Mouse (Mus musculus) cerebellum, adult 11-12 months (tissue): ENCODE results near the gene Prm3.
"Not testable (repeated sequence)": the region's sequence is repeated elsewhere in the genome, so short reads cannot be mapped to it uniquely, and the experiment has no call there.

Experiments used
- DNase-seq: peaks from one replicate; pipeline ENCODE4 v3.0.0; 2022

Prm3 gene

DNA sequence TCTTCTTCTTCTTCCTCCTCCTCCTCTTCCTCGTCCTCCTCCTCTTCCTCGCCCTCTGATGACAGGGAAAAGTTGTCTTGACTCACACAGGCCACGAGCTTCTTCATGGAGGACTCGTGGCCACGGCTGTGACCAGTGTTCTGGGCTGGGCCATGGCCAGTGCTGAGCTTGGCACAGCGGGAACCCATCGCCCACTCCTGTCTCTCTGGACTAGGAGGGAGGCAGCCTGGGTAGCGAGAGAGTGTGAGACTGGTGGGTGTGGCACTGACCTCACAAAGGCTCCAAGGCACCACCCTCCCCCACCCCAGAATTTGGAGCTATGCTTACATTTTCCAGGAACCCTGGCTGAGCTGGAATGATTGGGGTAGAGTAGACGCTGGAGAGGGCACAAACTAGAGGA lies at the start of gene Prm3:
Gene Prm3 (minus strand): TSS at position 213 of the 400 bp plus-strand sequence.
- no peak for DNase-seq

DNA sequence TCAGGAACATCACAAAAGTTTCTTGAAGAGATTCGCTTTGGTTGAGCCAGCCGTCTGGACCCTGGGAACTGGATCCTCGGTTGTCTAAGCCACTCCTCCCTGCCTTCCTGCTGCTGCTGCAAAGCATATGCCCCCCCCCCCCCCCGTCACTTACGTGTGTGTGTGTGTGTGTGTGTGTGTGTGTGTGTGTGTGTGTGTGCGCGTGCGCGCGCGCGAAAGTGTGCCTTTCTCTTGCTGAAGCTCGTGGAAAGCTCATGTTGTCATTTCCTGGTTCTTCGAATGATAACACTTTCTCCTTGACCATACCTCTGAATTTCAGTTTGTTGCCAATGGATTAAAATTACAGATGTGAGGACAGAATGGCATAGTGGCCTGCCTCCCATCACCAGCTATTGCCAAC lies 49.3 kb upstream of the Prm3 start:
- DNase-seq, result no peak

DNA sequence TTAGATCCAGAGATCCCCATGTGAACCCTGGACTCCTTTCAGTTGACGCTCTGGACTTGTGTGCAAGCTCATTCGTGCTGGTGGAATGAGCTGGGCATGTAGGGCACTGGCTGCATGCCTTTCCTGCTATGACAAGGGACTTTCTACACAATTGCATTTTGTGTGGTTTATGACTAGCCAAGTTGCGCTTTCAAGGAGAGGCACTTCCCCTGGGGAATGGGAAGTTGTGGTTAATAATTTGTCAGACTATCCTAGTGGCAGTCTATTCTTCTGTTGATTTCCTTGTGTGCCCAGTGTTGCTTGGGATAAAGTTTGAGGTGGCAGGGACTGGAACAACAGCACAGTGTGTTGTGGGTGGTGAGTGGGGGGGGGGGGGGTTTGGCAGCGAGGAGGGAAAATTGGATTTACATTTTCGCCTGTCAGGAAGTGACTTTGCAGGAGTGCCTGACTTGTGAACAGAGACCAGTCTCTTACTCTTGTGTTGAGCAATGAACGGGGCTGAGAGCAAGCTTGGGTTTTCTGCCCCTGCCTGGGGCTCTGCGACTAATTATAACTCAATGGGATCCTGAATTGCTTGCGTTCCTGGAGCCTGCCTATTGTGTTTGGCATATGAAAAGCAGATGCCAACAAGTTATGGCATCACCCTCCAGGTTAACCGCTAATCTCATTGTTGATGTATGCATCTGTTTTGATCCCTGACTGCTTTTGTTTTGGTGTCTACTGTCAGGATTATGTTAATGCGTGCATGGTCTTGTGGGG lies 48.0 kb upstream of the Prm3 start:
- DNase-seq, result no peak

DNA sequence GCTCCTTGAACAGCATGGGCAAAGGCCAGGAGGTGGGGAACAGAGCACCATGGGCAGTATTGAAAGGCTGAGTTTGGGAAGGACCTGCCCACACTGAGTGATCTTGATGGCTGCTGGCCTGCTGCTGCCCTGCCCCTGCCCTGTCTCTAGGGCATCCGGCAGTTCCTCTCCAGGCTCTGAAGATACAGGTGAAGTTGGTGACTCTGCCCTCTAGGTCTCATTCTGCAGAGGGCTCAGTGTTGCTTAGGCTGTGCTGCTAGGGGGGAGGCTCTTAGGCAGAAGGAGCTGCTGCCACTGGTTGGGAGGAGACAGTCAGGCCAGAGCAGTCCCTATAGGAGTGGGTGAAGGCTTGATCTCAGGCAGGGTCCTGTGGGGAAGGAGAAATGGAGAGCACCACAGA lies 47.2 kb upstream of the Prm3 start:
- no peak for DNase-seq

DNA sequence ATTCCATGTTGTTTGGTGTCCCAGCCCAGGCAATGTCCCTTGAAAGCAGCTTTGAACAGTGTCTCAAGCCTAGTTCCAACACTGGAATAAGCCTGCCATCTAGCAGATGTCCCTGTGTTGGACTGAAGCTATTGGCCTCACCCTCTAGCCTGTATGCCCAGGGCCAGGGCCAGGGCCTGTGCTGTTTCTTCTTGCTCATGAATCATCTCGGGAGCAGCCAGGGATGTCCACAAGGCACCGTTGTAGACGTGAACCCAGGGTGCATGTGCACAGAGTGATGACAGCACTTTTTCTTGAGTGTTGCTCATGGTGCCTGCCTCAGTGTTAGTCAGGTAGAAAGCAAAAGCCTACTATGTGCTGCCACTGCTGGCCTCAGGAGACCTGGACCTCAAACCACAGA lies 46.5 kb upstream of the Prm3 start:
- DNase-seq, result no peak

DNA sequence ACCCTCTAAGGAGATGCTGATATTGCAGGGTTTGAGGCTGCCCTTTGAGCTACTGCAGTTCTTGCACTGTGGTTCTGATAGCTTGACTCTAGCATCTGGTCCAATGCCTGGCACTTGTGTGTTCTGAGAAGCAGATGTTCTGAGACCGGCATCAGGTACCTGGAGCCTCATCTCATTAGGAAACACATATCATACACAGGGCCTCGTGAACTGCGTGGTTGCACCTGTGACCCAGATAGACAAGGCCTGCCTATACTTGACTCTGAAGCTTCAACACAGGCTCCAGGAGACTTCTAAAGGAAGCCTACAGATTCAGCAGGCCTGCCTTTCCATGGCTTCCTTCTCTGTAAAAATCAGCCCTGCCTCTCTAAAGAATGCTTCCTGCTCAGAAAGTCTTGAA lies 45.7 kb upstream of the Prm3 start:
- DNase-seq, result no peak

DNA sequence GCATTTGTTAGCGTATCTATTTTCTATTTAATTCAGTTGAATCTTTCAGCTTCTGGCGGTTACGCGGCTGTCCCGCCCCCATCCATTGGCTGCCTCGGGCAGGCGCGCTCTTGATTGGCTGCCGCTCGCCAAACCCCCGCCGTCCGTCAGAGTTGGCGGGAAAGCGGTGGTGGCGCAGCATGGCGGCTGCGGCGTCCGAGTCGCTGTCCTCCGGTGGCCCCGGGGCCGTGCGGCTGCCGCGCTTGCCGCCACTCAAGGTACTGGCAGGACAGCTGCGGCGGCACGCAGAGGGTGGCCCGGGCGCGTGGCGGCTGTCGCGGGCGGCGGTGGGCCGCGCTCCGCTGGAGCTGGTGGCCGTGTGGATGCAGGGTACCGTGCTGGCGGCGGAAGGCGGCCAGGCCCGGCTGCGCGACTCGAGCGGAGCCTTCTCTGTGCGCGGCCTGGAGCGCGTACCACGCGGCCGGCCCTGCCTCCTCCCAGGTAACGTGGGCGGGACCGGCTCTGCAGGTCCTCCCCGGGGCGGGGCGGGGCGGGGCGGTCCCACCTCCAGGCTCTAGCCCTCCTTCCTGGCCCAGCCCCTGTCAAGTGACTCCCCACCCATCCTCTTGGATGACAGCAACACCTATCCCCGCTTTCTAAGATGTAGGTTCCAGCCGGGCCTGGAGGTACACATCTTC lies 44.3 kb upstream of the Prm3 start, which contains the start of gene Rmi2:
Gene Rmi2 (plus strand): TSS at position 149 of the 677 bp plus-strand sequence.
- DNase-seq, result peak; percentile 85

DNA sequence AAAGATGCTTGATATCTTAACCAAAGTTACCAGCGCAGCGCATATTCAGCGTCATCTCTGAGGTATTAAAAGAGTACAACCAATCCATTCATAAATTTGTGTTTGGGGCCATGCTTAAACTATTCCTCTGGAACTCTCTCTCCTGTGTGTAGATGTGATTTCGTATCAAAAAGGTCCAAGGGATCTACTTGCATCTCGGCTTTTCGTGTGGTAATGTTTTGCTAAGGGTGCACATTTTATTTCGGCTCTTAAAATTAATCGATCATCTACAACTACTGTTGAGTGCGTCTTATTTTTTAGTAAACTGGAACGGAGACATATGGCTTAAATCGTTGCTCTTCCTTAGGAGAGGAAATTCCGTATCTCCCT lies 43.8 kb upstream of the Prm3 start:
- DNase-seq, result no peak

DNA sequence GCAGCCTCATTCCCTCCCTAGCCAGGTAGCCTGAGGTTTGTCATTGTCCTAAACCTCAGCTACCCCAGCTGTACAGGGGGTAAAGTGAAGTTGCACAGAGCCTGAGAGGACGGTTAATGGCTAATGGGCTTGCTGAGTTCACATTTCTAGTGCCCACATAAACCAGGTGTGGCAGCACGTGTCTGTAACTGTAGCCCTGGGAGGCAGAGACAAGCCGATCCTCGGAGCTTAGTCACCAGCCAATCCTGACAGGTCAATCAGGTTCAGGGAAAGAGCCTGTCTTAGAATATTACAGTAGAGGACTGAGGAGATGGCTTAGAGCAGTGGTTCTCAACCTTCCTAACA lies 37.7 kb upstream of the Prm3 start:
- DNase-seq, result no peak

DNA sequence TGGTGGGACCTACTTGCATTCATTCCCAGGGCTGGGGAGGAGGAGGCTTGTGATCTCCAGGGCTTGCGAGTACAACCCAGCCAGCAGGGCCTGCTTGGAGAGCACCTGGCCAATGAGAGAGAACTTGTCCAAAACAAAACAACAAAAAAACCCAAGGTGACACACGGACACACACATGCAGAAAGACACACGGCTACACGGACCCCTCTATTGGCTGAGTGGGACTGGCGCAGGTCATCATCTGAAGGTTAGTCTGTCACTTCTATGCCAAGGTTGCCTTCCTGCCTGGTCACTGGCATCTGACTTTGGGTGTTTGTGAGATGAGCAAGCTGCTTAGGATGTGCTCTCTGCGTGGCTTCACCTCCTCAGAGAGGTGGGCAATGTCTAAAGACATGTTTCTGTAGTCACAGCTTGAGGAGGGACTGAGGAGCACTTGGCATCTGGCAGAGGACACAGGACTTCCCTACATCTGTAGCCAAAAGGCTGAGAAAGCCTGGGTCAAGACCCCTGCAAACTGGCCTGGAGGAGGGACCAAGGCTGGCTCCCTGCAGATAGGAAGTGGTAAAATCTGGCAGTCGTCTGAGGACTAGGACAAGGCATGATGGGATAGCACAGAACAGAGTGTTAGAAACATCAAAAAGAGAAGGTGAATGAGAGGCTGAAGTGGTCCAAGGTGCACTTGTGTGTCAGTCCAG lies 37.2 kb upstream of the Prm3 start:
- DNase-seq, result no peak

DNA sequence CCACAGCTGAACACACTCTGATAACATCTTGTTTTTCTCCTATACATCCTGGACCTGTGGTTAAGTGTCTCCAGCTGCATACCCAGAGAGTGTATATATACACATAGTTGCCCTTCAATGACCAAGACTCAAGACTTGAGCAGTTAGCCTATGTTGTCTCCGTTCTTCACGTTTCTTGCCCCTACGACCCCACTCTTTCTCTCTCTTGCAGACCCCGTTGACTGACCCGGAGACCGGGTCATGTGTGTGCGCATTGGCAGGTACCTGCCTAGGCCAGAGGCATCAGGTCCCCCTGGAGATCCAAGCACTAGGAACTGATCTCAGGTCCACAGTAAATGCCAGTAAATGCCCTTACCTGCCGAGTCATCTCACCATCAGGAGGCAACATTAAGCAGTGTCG lies 36.6 kb upstream of the Prm3 start:
- no peak for DNase-seq

DNA sequence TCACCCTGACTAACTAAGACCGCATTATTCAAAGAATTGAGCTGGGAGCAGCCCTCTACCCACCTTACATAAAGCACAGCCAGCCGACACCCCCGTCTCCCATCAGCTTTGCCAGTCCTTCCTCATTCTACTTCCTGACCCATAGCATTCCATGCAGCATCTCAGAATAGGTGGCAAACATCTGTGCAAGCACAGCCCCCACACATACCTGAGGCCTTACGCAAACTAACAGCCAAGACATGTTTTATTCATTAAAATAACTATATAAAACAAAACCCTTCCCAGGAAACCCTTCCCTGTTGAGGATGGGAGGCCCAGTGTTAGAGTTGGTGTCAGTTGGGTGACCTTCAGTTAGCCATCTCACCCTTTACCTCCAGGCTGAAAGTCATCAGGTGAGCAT lies 35.1 kb upstream of the Prm3 start:
- DNase-seq, result no peak

DNA sequence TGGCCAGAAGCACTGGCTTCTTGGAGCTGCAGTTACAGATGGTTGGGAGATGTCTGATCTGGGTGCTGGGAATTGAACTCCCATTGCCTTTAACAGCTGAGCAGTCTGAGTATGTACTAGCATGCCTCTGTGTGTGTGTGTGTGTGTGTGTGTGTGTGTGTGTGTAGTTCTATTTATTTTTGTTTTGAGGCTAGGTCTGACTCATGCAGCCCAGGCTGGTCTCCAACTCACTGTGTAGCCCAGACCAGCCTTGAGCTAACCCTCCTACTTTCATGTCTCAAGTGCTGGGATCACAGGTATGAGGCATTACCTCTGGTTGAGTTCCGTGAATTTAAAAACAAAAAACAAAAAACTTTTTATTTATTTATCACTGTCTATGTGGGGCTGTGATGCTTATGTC lies 33.8 kb upstream of the Prm3 start:
- no peak for DNase-seq

DNA sequence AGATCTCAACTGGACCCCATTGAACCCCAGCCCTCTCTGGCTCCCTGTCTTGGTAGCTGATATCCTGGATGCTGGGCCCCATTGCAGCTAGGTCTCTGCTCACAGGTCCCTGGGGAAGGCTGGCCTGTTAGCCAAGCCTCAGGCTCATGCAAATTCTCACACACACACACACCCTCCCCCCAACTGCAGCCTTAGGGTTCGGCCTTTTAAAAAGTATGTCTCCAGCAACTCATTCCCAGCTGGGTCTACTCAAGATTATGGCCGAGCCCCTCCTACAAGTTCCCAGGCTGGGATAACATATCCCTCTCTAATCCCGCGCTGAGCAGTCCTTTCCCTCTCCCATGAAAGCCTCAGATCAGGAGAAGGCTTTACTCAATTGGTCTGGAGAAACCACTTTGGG lies 30.7 kb upstream of the Prm3 start:
- DNase-seq, result no peak

DNA sequence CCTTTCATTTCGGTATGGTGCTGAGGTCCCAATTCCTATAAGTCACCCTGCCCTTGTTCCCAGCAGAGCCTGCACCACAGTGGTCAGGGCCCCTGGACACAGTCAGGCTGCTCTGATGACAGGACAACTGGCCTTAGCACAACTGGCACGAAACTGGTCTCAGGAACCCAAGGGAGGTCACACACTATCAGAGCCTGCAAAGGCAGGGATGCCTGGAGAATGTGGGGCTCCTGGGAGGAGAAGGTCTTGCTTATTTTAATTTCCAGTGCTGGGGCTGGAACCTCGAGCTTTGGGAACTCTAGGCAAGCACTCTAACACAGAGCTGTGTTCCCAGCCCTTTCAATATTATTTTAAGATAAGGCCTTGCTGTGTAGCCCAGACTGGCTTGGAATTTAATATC lies 29.3 kb upstream of the Prm3 start:
- DNase-seq, result no peak

DNA sequence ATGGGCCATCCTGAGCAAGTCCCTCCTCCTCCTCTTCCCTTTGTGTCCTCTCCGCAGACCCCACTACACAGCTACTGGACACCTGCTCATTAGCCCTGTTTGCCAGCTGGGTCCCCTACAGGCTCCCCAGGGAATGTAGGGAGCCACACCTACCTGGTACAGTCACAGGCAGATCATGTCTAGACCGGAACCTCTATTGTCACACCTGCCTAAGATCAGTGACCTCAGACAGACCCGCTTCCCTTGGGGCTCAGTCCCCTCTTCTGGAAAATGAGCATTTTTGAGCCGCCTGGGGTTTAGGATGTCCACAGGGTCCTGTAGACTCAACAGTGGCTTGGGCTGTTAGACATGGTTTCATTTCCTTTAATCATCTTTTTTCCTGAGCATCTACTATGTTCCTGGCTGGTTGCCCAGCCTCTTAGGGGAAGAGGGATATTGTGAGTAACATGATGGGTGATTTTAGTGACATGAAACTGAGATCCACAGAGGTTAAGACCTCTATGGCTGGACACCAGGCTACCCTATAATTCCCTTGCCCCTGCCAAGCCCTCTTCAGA lies 27.9 kb upstream of the Prm3 start:
- DNase-seq, result no peak

DNA sequence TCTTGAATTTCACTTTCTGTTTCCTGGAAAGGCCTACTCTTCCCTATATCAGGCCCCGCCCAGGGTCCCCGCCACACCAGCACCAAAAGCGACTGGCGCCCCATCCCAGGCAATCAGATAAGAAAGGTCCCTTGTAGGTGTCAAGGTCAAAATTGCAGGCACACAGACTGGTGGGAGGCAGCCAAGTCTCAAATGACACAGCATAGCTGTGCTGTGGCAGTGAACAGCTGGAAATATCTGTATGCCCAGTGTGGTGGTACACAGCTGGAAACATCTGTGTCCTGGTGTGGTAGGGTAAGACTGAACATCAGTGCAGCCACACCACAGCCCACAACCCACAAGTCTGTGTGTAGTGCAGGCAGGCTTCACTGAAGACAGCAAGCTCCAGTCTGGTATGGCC lies 24.1 kb upstream of the Prm3 start:
- DNase-seq, result no peak

DNA sequence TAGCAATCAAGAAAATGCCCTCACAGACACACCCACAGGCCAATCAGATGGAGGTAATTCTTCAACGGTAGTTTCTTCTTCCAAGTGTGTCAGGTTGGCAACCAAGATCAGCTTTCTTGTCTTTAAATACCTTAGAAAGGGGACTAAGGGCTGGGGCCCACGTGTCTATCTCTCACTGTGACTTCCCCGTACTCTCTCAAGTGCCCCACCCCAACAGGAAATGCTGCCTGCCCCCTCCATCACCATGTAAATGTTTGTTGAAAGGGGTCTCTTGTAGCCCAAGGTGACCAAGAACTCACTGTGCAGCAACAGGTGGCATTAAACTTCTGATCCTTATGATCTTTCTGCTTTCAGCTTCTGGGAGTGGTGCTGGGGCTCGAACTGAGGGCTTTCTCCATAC lies 23.0 kb upstream of the Prm3 start:
- DNase-seq, result no peak

DNA sequence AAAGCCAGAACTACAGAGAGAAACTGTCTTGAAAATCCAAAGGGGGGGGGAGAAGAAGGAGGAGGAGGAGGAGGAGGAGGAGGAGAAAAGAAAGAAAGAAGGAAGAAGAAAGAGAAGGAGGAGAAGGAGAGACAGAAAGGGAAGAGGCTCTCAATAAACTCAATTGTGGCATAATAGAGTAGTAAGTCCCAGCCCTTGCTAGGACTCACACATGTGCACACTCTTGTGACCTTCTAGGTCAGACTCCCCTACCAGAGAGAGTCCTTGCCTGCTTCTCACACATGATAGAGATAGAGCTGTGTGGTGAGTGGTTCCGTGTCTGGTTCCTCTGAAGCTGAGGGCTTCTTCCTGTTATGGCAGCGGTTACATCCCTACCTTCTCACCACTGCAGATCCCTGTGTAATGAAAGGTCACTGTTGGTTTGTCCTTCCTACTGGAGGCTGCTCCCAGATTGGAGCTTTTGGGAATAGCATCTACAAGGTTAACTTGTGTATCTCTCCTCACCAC lies 22.2 kb upstream of the Prm3 start, which contains the start of gene Gm11172:
Gene Gm11172 (plus strand): TSS at position 51 of the 507 bp plus-strand sequence.
- no peak for DNase-seq

DNA sequence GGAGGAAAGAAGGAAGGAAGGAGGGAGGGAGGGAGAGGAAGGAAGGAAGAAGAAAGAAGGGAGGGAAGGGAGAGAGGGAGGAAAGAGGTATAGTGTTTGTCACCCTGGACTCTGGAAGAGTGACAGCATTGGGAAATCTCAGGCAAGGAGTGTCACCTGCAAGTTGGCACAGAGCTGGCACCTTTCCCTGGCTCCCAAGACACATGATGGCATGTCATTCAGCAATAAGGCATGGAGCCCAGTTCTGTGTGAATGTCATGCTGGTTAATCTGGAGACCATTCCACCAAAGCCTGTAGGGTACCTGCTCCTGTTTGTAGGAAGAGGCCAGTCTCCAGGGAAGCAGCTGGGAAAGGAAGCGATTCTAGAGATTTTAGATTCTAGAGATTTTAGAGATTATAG lies 19.7 kb upstream of the Prm3 start:
- DNase-seq, result peak; percentile 15

DNA sequence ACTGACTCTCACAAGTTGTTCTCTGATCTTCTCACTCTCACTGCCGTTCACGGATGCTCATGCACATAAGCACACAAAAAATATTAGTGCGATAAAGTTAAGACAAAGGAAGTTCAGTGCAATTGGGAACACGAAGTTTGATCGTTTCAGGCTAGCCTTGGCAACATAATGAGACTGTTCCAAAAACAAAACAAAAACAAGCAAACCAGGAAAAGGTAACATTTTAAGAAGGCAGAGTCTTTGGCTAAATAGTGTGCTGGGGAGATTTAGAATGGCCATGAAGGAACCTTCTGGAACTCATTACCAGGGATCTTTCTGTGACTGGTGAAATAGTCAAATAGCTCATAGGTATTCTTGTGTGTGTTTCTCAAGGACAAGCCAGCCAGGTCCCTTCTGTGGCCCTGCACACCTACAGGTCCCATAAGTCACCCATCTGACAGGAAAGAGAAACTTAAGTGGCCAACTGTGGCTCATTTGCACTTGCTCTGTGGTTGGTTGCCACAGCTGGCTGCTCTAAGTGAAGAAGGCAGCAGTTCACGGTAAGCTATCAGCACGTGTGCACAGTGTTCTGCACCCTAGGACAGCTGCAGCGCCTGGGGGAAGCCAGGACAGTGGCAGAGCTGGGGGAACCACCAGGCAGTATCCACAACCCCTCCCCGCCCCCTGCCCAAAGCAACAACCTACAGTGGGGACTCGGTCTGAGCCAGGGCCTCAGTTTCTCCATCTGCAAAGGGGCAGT lies 15.2 kb upstream of the Prm3 start, which contains the start of gene Prm1:
Gene Prm1 (minus strand): TSS at position 51 of the 739 bp plus-strand sequence.
- no peak for DNase-seq

DNA sequence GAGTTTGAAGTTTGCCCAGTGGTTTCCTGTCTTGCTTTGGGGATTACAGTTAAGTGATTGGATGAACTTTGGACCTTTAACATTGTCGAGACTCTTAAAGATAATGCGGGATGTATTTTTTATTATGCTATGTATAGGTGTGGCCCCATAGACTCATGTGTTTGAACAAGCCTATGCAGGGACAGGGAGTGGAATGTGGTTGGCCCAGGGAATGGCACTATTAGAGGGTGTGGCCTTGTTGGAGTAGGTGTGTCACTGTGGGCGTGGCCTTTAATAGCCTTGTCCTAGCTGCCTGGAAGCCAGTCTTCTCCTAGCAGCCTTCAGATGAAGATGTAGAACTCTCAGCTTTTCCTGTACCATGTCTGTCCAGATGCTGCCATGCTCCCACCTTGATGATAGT lies 11.7 kb upstream of the Prm3 start:
- not testable (repeated sequence) for DNase-seq

DNA sequence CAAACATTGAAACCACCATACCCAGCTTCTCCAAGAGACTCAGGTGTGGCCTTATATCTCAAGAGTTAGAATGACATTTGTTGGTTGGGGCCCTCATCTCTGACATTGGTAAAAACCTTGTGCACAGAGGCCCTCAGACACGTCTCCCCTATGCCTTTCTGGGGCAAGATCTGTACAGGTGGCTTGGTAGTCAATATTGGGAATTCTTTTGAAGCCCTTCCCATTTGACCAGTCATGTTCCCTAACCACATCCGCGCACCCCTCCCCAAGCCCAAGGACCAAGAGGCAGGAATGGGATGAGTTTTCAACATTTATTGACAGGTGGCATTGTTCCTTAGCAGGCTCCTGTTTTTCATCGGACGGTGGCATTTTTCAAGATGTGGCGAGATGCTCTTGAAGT lies 5.3 kb upstream of the Prm3 start, which contains the start of gene Prm2:
Gene Prm2 (minus strand): TSS at position 101 of the 400 bp plus-strand sequence.
- no peak for DNase-seq
